Mouse (Mus musculus) hindbrain, embryonic 15.5 days (tissue): ENCODE measurements around the gene Rarg. TPM values are rescaled to one million over a fixed set of nuclear protein-coding genes. Genes with fewer than 3 reads are reported as not detected.
"Not testable (repeated sequence)": the region's sequence is repeated elsewhere in the genome, so short reads cannot be mapped to it uniquely, and the experiment has no call there.

Experiments used
- ATAC-seq: fragments of 200-750 bp; cut with Nextera tagmentation; 2 replicates; pipeline ENCODE4 v1.8.0; 2017; ENCODE audit warnings: low read depth, moderate number of reproducible peaks, moderate TSS enrichment; ENCODE audit not compliant: low FRiP score
- H3K27ac ChIP-seq: fragments of 300-500 bp; sonication (generic); replicated peaks from 2 replicates; pipeline ENCODE4 v1.5.1; 2015; ENCODE audit warnings: mild to moderate bottlenecking, inconsistent platforms
- H3K27me3 ChIP-seq: fragments of 300-500 bp; sonication (generic); 2 replicates; pipeline ENCODE4 v1.6.1; 2015; ENCODE audit warnings: control low read depth, inconsistent platforms
- H3K36me3 ChIP-seq: fragments of 300-500 bp; sonication (generic); 2 replicates; pipeline ENCODE4 v1.6.1; 2015; ENCODE audit warnings: control low read depth, inconsistent platforms
- H3K4me1 ChIP-seq: fragments of 300-500 bp; sonication (generic); replicated peaks from 2 replicates; pipeline ENCODE4 v1.6.1; 2015; ENCODE audit warnings: control low read depth, inconsistent platforms
- H3K4me2 ChIP-seq: fragments of 300-500 bp; sonication (generic); 2 replicates; pipeline ENCODE4 v1.6.1; 2015; ENCODE audit warnings: moderate library complexity, mild to moderate bottlenecking, inconsistent platforms
- H3K4me3 ChIP-seq: fragments of 300-500 bp; sonication (generic); 2 replicates; pipeline ENCODE4 v1.5.1; 2015; ENCODE audit warnings: mild to moderate bottlenecking, inconsistent platforms
- H3K9ac ChIP-seq: fragments of 300-500 bp; sonication (generic); 2 replicates; pipeline ENCODE4 v1.6.1; 2015; ENCODE audit warnings: inconsistent platforms
- H3K9me3 ChIP-seq: fragments of 300-500 bp; sonication (generic); 2 replicates; pipeline ENCODE4 v1.6.1; 2016; ENCODE audit warnings: control low read depth, inconsistent platforms
- WGBS: fragments of 180-500 bp; shearing (Covaris S2); methylation state at CpG from one replicate; pipeline ENCODE4 v1.1.7; 2015; 5-methylcytosine and 5-hydroxymethylcytosine counted together
- polyA plus RNA-seq: library from polyadenylated mRNA; unstranded; fragments of >200 nt; fragmentation: Nextera tagmentation; extraction: Ambion mirVana; gene quantifications from 2 replicates; pipeline ENCODE4 v1.2.1, GENCODE M21; 2015

The Rarg gene
- polyA plus RNA-seq, 1 experiment from 2014 or later = 5.8 TPM

DNA sequence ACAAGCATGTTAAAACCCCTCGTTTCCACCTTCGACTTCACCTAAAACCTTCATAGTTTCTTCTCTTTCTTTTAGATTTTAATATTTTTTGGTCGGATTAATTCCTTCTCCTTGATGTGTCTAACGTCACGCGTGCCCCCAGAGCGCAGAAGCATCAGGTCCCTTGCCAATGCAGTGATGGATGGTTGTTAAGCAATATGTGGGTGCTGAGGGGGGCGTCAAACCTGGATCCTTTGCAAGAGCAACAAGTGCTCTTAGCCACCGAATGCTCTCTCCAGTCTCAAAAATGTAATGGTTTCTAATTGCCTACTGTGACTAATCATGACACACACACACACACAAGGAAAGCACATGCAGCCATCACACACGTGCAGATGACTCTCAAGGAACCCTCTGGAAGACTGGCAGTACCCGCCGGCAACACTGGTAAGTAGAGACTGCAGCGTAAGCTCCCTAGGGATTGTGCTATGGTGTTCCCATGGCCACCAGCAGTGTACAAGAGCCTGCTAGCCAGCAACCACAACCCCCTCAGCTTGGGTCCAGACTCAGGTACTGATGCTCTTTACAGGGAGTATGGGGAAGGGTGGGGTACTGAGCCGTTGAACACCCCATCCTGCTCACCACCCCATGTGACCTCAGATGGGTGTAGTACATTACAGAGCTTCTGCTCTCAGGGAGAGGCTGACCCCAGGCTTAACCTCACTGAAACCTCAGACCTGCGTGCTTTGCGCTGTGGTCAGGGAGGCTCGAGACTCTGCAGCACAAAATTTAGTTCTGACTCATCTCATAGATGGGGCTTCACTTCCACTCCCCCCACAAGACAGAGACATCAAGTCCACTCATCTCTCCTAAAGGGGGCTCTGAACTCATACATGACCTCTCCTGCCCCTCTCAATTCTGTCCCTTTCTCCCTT, 26.7 kb downstream of the Rarg start:
- no peak overlapping the region for H3K9ac ChIP-seq
- 79% methylated on average over 17 of the region's 17 CpGs for WGBS
- H3K27me3 ChIP-seq = peaks cover 3% of the 10 kb centered on the region; the same call in 1 of the 2 replicates
- H3K36me3 ChIP-seq = no peaks in the 10 kb centered on the region
- no peaks in the 10 kb centered on the region for H3K4me1 ChIP-seq
- H3K4me3 ChIP-seq = no peak overlapping the region
- no peak overlapping the region for H3K27ac ChIP-seq
- H3K9me3 ChIP-seq = no peaks in the 10 kb centered on the region
- ATAC-seq = no peak
- H3K4me2 ChIP-seq = no peak overlapping the region

GRCm38 (mm10) chr15:102225619-102226018, 31.7 kb downstream of the Rarg start:
- WGBS = 80% methylated on average over 6 of the region's 6 CpGs
- ATAC-seq, H3K36me3 ChIP-seq, H3K9ac ChIP-seq, H3K27ac ChIP-seq, H3K9me3 ChIP-seq, H3K4me3 ChIP-seq, H3K4me2 ChIP-seq: not testable (repeated sequence)
- Histone ChIP-seq H3K4me1 (peaks cover 12% of the 10 kb centered on the region), H3K27me3 (peaks cover 28% of the 10 kb centered on the region)

- H3K27ac ChIP-seq = no peak overlapping the region
These were observed 32.2 kb downstream of the Rarg start for GRCm38 (mm10) chr15:102224992-102225617.

GRCm38 (mm10) chr15:102224186-102224991, 32.9 kb downstream of the Rarg start:
- H3K9me3 ChIP-seq = no peaks in the 10 kb centered on the region
- H3K4me2 ChIP-seq = peak overlapping the region; percentile 90
- peak overlapping the region; percentile 35 for H3K9ac ChIP-seq
- H3K4me3 ChIP-seq = peak overlapping the region; percentile 41
- peaks cover 12% of the 10 kb centered on the region for H3K4me1 ChIP-seq
- H3K27me3 ChIP-seq = peaks cover 28% of the 10 kb centered on the region
- no peak overlapping the region for H3K27ac ChIP-seq
- 2% methylated on average over 43 of the region's 43 CpGs for whole genome bisulfite sequencing
- H3K36me3 ChIP-seq = no peaks in the 10 kb centered on the region
- peak; percentile 87 for ATAC-seq

More at GRCm38 (mm10) chr15:102224992-102225617, 32.2 kb downstream of the Rarg start:
- peak; percentile 31; the same call in 1 of the 2 replicates for ATAC-seq
- Histone ChIP-seq H3K27me3 (peaks cover 28% of the 10 kb centered on the region), H3K9me3 (no peaks in the 10 kb centered on the region), H3K4me3 (peak overlapping the region; percentile 41), H3K4me2 (peak overlapping the region; percentile 90), H3K9ac (0 out of 2 replicates have a peak overlapping the region, but pooled peaks have one; percentile 35), H3K4me1 (peaks cover 12% of the 10 kb centered on the region), H3K36me3 (no peaks in the 10 kb centered on the region)
- 21% methylated on average over 19 of the region's 21 CpGs for WGBS

DNA sequence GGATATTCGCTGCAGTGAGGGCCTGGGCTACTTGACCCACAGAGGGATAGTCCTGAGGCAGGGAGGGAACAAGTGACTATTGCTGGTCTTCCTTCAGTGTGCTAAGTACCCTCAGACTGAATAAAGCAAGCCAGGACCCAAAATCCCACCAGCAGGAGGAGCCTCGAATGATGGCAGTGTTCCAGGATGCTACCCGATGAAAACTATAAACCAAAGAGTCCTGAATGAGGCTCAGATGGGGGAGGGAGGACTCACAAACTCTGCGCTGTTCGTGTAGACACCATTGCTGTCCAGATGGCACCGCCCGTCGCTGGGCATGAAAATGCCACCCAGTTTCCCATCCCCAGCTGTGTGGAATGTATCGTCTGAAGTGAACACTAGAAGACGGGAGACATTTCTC, 34.9 kb downstream of the Rarg start:
- H3K36me3 ChIP-seq = no peaks in the 10 kb centered on the region
- peaks cover 28% of the 10 kb centered on the region for H3K27me3 ChIP-seq
- no peak overlapping the region for H3K9ac ChIP-seq
- H3K4me3 ChIP-seq = no peak overlapping the region
- peaks cover 12% of the 10 kb centered on the region for H3K4me1 ChIP-seq
- H3K4me2 ChIP-seq = no peak overlapping the region
- no peak overlapping the region for H3K27ac ChIP-seq
- ATAC-seq = no peak
- 55% methylated on average over 10 of the region's 10 CpGs for WGBS
- no peaks in the 10 kb centered on the region for H3K9me3 ChIP-seq

DNA sequence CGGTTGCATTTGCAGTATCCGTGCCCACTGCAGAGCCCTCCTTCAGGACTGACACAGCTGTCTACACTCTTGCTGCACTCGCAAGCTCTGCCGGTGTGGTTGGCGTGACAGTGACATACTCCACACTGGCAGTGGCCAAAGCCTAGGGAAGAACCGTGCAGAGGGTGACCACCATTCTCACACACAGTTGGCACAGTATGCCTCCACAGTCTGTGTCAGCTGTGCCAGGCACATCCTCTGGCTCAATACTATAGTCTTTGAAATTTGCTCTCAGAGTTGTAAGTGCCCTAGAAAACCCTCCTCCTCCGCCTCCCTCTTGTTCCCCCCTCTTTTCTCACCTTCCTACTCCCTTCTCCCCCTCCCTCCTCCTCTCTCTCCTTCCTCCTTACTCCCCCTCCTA, 40.0 kb downstream of the Rarg start:
- 85% methylated on average over 7 of the region's 7 CpGs for WGBS
- H3K36me3 ChIP-seq = peaks cover 30% of the 10 kb centered on the region
- H3K4me1 ChIP-seq = no peaks in the 10 kb centered on the region
- ATAC-seq = no peak
- H3K4me2 ChIP-seq = no peak overlapping the region
- no peak overlapping the region for H3K4me3 ChIP-seq
- H3K9ac ChIP-seq = no peak overlapping the region
- 0 out of 2 replicates have a peak, but pooled peaks cover 3% of the 10 kb centered on the region for H3K27me3 ChIP-seq
- no peak overlapping the region for H3K27ac ChIP-seq
- H3K9me3 ChIP-seq = no peaks in the 10 kb centered on the region

DNA sequence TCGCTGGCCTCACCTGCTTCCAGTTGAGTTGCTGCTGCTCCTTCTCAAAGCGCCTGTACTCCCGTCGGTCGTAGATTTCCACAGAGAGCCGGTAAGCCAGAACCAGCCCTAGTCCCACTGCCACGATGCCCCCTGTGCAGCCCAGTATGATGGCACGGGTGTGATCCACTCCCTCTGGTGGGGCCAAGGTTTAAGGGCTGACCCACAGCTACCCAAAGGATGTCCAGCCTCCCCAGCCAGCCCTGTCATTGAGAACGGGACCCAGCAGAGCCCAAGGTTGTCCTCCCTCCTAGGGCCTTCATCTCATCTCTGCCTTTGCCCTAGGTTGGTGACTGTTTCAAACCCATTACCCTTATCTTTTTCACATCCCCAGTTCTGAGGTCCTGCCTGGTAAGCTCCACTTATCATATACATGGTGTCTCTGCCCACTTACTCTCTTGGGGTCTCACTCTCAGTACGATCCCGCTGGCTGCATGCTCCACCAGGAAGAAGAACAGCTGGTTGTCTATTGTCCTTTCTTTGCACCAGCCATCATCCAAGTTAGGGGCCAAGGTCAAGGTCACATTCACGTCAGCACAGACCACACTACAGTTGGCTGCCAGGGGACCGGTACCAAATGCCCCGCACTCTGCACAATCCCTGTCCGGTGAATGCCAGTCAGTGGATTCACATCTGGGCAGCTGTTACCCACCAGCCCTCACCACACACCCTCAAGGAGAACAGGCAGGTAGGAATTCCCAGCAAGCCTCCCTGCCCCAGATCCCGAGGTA, 40.7 kb downstream of the Rarg start:
- Histone ChIP-seq H3K36me3 (peaks cover 37% of the 10 kb centered on the region), H3K4me1 (no peaks in the 10 kb centered on the region), H3K27ac (no peak overlapping the region), H3K4me3 (no peak overlapping the region), H3K4me2 (no peak overlapping the region), H3K9me3 (no peaks in the 10 kb centered on the region), H3K27me3 (no peaks in the 10 kb centered on the region), H3K9ac (no peak overlapping the region)
- 79% methylated on average over 16 of the region's 16 CpGs for WGBS
- no peak for ATAC-seq

- peaks cover 44% of the 10 kb centered on the region for H3K36me3 ChIP-seq
These were observed 41.7 kb downstream of the Rarg start for GRCm38 (mm10) chr15:102215624-102216023.

DNA sequence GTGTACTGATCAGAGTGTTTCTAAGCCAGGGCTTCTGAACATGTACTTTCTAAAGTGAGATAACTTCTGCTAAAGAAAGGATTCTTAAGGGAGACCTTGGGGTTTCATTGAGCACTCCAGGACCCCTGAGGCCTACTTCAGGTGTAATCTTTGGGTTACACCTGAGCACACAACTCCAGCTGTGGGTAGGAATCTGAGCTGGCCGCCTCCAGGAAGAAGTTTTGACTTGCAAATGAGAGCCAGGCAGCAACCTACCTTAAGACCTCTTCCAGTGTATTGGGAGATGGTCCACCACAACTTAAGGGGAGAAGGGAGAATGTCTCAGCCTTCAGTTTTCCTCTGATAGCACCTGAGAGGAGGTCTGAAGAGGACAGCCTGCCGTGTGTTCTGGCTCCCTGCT, 43.2 kb downstream of the Rarg start:
- Histone ChIP-seq H3K36me3 (peaks cover 53% of the 10 kb centered on the region), H3K9me3 (no peaks in the 10 kb centered on the region), H3K4me3 (no peak overlapping the region), H3K9ac (no peak overlapping the region), H3K27ac (no peak overlapping the region), H3K27me3 (no peaks in the 10 kb centered on the region), H3K4me1 (no peaks in the 10 kb centered on the region), H3K4me2 (no peak overlapping the region)
- WGBS = 39% methylated on average over 2 of the region's 2 CpGs
- no peak for ATAC-seq

More at GRCm38 (mm10) chr15:102215624-102216023, 41.7 kb downstream of the Rarg start:
- Histone ChIP-seq H3K9me3 (no peaks in the 10 kb centered on the region), H3K9ac (no peak overlapping the region), H3K27me3 (no peaks in the 10 kb centered on the region), H3K27ac (no peak overlapping the region), H3K4me1 (no peaks in the 10 kb centered on the region), H3K4me3 (no peak overlapping the region), H3K4me2 (no peak overlapping the region)
- no peak for ATAC-seq
- WGBS = 64% methylated on average over 6 of the region's 6 CpGs

DNA sequence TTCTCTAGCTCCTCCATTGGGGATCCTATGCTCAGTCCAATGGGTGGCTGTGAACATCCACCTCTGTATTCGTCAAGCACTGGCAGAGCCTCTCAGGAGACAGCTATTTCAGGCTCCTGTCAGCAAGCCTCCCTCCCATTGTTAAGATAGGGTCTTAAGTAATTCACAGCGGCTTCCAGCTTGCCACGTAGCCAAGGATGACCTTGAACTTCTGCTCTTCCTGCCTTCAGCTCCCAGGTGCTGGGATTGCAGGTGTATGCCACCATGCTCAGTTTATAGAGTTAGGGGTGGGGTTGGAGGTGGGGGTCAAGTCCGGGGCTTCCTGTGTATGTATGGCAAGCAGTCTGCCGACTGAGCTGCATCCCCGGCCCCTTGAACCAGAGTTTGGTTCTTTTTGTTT, 45.4 kb downstream of the Rarg start:
- no peak overlapping the region for H3K4me3 ChIP-seq
- WGBS = 83% methylated on average over 6 of the region's 6 CpGs
- peaks cover 62% of the 10 kb centered on the region for H3K36me3 ChIP-seq

DNA sequence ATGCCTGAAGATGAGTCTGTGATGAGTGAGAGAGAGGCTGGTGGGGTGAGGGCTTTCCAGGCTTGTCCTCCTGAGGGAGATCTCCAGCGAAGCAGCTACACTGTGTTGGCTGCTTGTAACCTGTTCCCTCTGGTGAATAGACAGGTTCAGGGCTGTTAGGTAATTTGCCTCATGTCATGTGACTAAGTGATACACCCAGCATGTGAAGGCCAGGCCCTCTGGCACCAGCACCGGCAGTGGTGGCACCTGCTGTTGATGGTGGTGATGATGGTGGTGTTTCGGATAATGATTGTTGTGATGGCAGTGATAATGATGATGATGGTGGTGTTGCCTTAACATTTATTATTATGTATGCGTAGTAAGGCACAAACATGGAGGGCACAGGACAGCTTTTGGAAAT, 46.5 kb downstream of the Rarg start:
- WGBS = 91% methylated on average over 4 of the region's 4 CpGs
- Histone ChIP-seq H3K27ac (no peak overlapping the region), H3K27me3 (no peaks in the 10 kb centered on the region), H3K4me2 (no peak overlapping the region), H3K4me3 (no peak overlapping the region), H3K9me3 (no peaks in the 10 kb centered on the region), H3K4me1 (peaks cover 22% of the 10 kb centered on the region), H3K36me3 (peaks cover 56% of the 10 kb centered on the region), H3K9ac (no peak overlapping the region)
- no peak for ATAC-seq

More for the DNA sequence above, 45.4 kb downstream of the Rarg start:
- Histone ChIP-seq H3K9ac (no peak overlapping the region), H3K4me1 (peaks cover 11% of the 10 kb centered on the region), H3K27ac (no peak overlapping the region), H3K4me2 (no peak overlapping the region), H3K27me3 (no peaks in the 10 kb centered on the region), H3K9me3 (no peaks in the 10 kb centered on the region)
- ATAC-seq = no peak
